Mouse (Mus musculus): ENCODE measurements around the gene N4bp3. TPM values are rescaled to one million over a fixed set of nuclear protein-coding genes. Genes with fewer than 3 reads are reported as not detected.
"Not testable (repeated sequence)": the region's sequence is repeated elsewhere in the genome, so short reads cannot be mapped to it uniquely, and the experiment has no call there.

Gene N4bp3
- polyA plus RNA-seq (2012; rRNA removed): 43.7 and 45.9 TPM in 2 replicates

- 2% methylated on average over 69 of the region's 70 CpGs for WGBS
- peak; percentile 82 for DNase-seq
- Histone ChIP-seq H3K4me1 (ENCODE audit: control insufficient read depth, insufficient read depth, low read length) (peaks cover 6% of the 10 kb centered on the region; the same call in 1 of the 2 replicates), H3K4me3 (replicated peaks; ENCODE audit: extremely low read depth, low read depth, low read length) (peak within 1 kb of the TSS; percentile 72)
- TF ChIP-seq CTCF (IDR thresholded peaks at IDR 0.05; ENCODE audit: insufficient read depth, low read length) (no peak), POLR2A (IDR thresholded peaks at IDR 0.05; ENCODE audit: borderline replicate concordance, extremely low read depth, low read depth, low read length) (peak; percentile 59)
Measured at GRCm38 (mm10) chr11:51650691-51651515, at the start of gene N4bp3, which contains the start of gene D930048N14Rik. Gene N4bp3 (minus strand): TSS chr11:51650842. Gene D930048N14Rik (plus strand): TSS chr11:51650954.

GRCm38 (mm10) chr11:51694984-51695383 is 44.3 kb upstream of the N4bp3 start:
- Histone ChIP-seq H3K4me1 (ENCODE audit: control insufficient read depth, insufficient read depth, low read length) (no peaks in the 10 kb centered on the region), H3K4me3 (replicated peaks; ENCODE audit: extremely low read depth, low read depth, low read length) (no peak overlapping the region)
- WGBS: 95% methylated on average over 3 of the region's 3 CpGs
- TF ChIP-seq POLR2A (IDR thresholded peaks at IDR 0.05; ENCODE audit: borderline replicate concordance, extremely low read depth, low read depth, low read length) (no peak), CTCF (IDR thresholded peaks at IDR 0.05; ENCODE audit: insufficient read depth, low read length) (no peak)
- DNase-seq: no peak

- DNase-seq; H3K4me1 ChIP-seq (ENCODE audit: control insufficient read depth, insufficient read depth, low read length); H3K4me3 ChIP-seq (replicated peaks; ENCODE audit: extremely low read depth, low read depth, low read length): not testable (repeated sequence)
- 60% methylated on average over 3 of the region's 3 CpGs for WGBS
Measured at GRCm38 (mm10) chr11:51690597-51690996, 40.0 kb upstream of the N4bp3 start.

GRCm38 (mm10) chr11:51689343-51689742 is 38.7 kb upstream of the N4bp3 start:
- Histone ChIP-seq H3K4me1 (ENCODE audit: control insufficient read depth, insufficient read depth, low read length) (no peaks in the 10 kb centered on the region; the same call in 1 of the 2 replicates), H3K4me3 (replicated peaks; ENCODE audit: extremely low read depth, low read depth, low read length) (peak overlapping the region; percentile 40)
- 22% methylated on average over 6 of the region's 6 CpGs for WGBS
- no peak for TF ChIP-seq POLR2A (IDR thresholded peaks at IDR 0.05; ENCODE audit: borderline replicate concordance, extremely low read depth, low read depth, low read length)
- no peak for TF ChIP-seq CTCF (IDR thresholded peaks at IDR 0.05; ENCODE audit: insufficient read depth, low read length)
- no peak for DNase-seq

- Histone ChIP-seq H3K4me1 (ENCODE audit: control insufficient read depth, insufficient read depth, low read length) (no peaks in the 10 kb centered on the region; the same call in 1 of the 2 replicates), H3K4me3 (replicated peaks; ENCODE audit: extremely low read depth, low read depth, low read length) (peak within 1 kb of the TSS; percentile 85)
- TF ChIP-seq CTCF (IDR thresholded peaks at IDR 0.05; ENCODE audit: insufficient read depth, low read length) (no peak), POLR2A (IDR thresholded peaks at IDR 0.05; ENCODE audit: borderline replicate concordance, extremely low read depth, low read depth, low read length) (peak; percentile 91; the same call in 1 of the 2 replicates)
- DNase-seq: peak; percentile 99
- WGBS: under 1% methylated on average over 60 of the region's 60 CpGs
Measured at GRCm38 (mm10) chr11:51688330-51689328, 38.0 kb upstream of the N4bp3 start, which contains the start of gene 0610009B22Rik. Gene 0610009B22Rik (minus strand): TSS chr11:51688874.

GRCm38 (mm10) chr11:51681976-51682374 is 31.3 kb upstream of the N4bp3 start:
- H3K4me3 ChIP-seq (replicated peaks; ENCODE audit: extremely low read depth, low read depth, low read length): no peak overlapping the region
- DNase-seq: no peak
- TF ChIP-seq CTCF (IDR thresholded peaks at IDR 0.05; ENCODE audit: insufficient read depth, low read length): no peak
- TF ChIP-seq POLR2A (IDR thresholded peaks at IDR 0.05; ENCODE audit: borderline replicate concordance, extremely low read depth, low read depth, low read length): no peak
- 47% methylated on average over 8 of the region's 8 CpGs for WGBS
- no peaks in the 10 kb centered on the region for H3K4me1 ChIP-seq (ENCODE audit: control insufficient read depth, insufficient read depth, low read length)

- Histone ChIP-seq H3K4me1 (ENCODE audit: control insufficient read depth, insufficient read depth, low read length) (no peaks in the 10 kb centered on the region), H3K4me3 (replicated peaks; ENCODE audit: extremely low read depth, low read depth, low read length) (no peak overlapping the region)
- peak; percentile 89 for TF ChIP-seq CTCF (IDR thresholded peaks at IDR 0.05; ENCODE audit: insufficient read depth, low read length)
- no peak for TF ChIP-seq POLR2A (IDR thresholded peaks at IDR 0.05; ENCODE audit: borderline replicate concordance, extremely low read depth, low read depth, low read length)
- 24% methylated on average over 13 of the region's 13 CpGs for WGBS
- DNase-seq: peak; percentile 87
Measured at GRCm38 (mm10) chr11:51681324-51681975, 30.8 kb upstream of the N4bp3 start.

GRCm38 (mm10) chr11:51679466-51679865 is 28.8 kb upstream of the N4bp3 start:
- 77% methylated on average over 3 of the region's 3 CpGs for WGBS

More at GRCm38 (mm10) chr11:51679466-51679865, 28.8 kb upstream of the N4bp3 start:
- no peak for TF ChIP-seq POLR2A (IDR thresholded peaks at IDR 0.05; ENCODE audit: borderline replicate concordance, extremely low read depth, low read depth, low read length)
- no peaks in the 10 kb centered on the region for H3K4me1 ChIP-seq (ENCODE audit: control insufficient read depth, insufficient read depth, low read length)
- no peak overlapping the region for H3K4me3 ChIP-seq (replicated peaks; ENCODE audit: extremely low read depth, low read depth, low read length)
- no peak for DNase-seq

Data from lung, adult 2 months (tissue).